Mouse (Mus musculus) cerebellum, adult 2 months (tissue): ENCODE measurements around the gene Pitpna. TPM values are rescaled to one million over a fixed set of nuclear protein-coding genes. Genes with fewer than 3 reads are reported as not detected.

ENCODE experiments used
- DNase-seq, 2 experiments: peaks; one replicate each; pipeline ENCODE4 v3.0.0; 2021
- H3K27ac ChIP-seq: fragments of 200-500 bp; 2 replicates; pipeline ENCODE4 v1.5.1; 2012; ENCODE audit warnings: low read length, control low read depth, inconsistent platforms; ENCODE audit not compliant: insufficient read depth
- H3K27me3 ChIP-seq: fragments of 200-500 bp; 2 replicates; pipeline ENCODE4 v1.6.1; 2012; ENCODE audit warnings: inconsistent platforms, mild to moderate bottlenecking, low read length, moderate library complexity; ENCODE audit not compliant: control insufficient read depth, insufficient read depth
- H3K4me1 ChIP-seq: fragments of 200-500 bp; 2 replicates; pipeline ENCODE4 v1.6.1; 2011; ENCODE audit warnings: low read length; ENCODE audit not compliant: control insufficient read depth, insufficient read depth
- H3K4me3 ChIP-seq: fragments of 200-500 bp; replicated peaks from 2 replicates; pipeline ENCODE3; 2011; ENCODE audit warnings: mild to moderate bottlenecking, low read depth, low read length, control low read depth; ENCODE audit not compliant: insufficient read depth
- CTCF ChIP-seq: fragments of 200-500 bp; IDR thresholded peaks from 2 replicates; pipeline ENCODE4 v1.5.1; 2011; ENCODE audit warnings: low read depth, mild to moderate bottlenecking, control low read depth, low read length, moderate library complexity, borderline replicate concordance; ENCODE audit not compliant: insufficient read depth
- POLR2A ChIP-seq: fragments of 200-500 bp; IDR thresholded peaks from 2 replicates; pipeline ENCODE4 v1.6.1; 2011; ENCODE audit warnings: low read length, control low read depth, borderline replicate concordance; ENCODE audit not compliant: insufficient read depth
- whole genome bisulfite sequencing: fragments of 180-500 bp; shearing (Covaris S2); methylation state at CpG from one replicate; pipeline ENCODE4 v1.1.7; 2018; 5-methylcytosine and 5-hydroxymethylcytosine counted together
- polyA plus RNA-seq: library from polyadenylated mRNA; depleted of rRNA; stranded (reverse); fragments of >200 nt; gene quantifications from 2 replicates; pipeline ENCODE4 v1.2.3, GENCODE M21; 2012

Pitpna gene
- polyA plus RNA-seq, 1 experiment = 319 TPM

DNA sequence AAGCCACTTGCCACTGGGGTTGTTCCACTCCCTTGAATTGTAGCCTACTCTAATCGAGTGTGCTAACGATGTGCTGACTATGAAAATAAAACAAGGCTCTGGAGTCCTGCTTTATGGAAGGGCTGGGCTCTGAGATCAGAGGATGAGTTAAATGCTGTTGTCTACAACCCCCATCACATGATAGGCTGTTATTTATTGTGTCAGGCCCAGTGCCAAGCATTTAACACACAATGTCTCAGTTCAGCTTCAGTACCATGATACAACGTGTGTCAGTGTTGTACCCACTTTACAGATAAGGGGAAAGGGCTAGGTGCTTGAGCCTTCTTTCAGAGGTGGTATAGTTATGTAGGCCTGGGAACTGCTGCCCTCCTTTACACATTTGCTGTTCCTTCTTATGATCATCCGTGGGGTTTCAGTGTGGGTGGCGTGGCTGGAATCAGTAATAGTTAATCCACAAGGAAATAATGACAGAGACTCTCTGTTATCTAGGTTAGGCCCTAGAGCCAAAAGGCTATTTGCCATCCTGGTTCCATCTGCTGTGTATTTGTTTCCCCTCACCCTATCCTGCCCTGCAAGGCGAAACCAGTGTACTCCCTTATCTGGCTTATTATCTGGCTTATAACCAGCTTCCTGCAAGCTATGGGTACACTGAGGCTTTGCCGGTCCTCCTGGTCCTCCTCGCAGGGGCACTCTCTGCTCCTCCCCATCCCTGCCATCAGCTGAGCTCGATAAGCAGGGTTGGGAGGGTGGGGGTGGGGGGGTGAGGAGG is 20.4 kb upstream of the Pitpna start:
- H3K27me3 ChIP-seq = no peaks in the 10 kb centered on the region
- 4% methylated on average over 9 of the region's 9 CpGs for WGBS
- DNase-seq = peak; percentile 64 to 86
- peak overlapping the region; percentile 90 for H3K27ac ChIP-seq
- no peak overlapping the region for H3K4me3 ChIP-seq
- H3K4me1 ChIP-seq = peaks cover 85% of the 10 kb centered on the region
- TF ChIP-seq POLR2A (no peak), CTCF (no peak)

- Histone ChIP-seq H3K27me3 (no peaks in the 10 kb centered on the region), H3K4me1 (peaks cover 85% of the 10 kb centered on the region), H3K4me3 (no peak overlapping the region), H3K27ac (peak overlapping the region; percentile 61)
- no peak for TF ChIP-seq CTCF
- no peak for TF ChIP-seq POLR2A
- WGBS = 61% methylated on average over 6 of the region's 6 CpGs
- no peak for DNase-seq
Observed at GRCm38 (mm10) chr11:75568115-75568511, 19.8 kb upstream of the Pitpna start.

- Histone ChIP-seq H3K27me3 (no peaks in the 10 kb centered on the region), H3K4me1 (peaks cover 80% of the 10 kb centered on the region), H3K4me3 (no peak overlapping the region), H3K27ac (0 out of 2 replicates have a peak overlapping the region, but pooled peaks have one; percentile 61)
- TF ChIP-seq POLR2A = no peak
- TF ChIP-seq CTCF = no peak
- WGBS = 61% methylated on average over 12 of the region's 12 CpGs
- DNase-seq = no peak
Observed at GRCm38 (mm10) chr11:75568962-75569361, 18.9 kb upstream of the Pitpna start.

GRCm38 (mm10) chr11:75570375-75571125 is 17.3 kb upstream of the Pitpna start:
- H3K4me3 ChIP-seq = no peak overlapping the region
- WGBS = 28% methylated on average over 17 of the region's 17 CpGs
- H3K27me3 ChIP-seq = no peaks in the 10 kb centered on the region
- TF ChIP-seq POLR2A (no peak; the same call in 1 of the 2 replicates), CTCF (no peak)
- H3K4me1 ChIP-seq = peaks cover 81% of the 10 kb centered on the region
- DNase-seq = peak; percentile 90 to 95
- H3K27ac ChIP-seq = peak overlapping the region; percentile 57

DNA sequence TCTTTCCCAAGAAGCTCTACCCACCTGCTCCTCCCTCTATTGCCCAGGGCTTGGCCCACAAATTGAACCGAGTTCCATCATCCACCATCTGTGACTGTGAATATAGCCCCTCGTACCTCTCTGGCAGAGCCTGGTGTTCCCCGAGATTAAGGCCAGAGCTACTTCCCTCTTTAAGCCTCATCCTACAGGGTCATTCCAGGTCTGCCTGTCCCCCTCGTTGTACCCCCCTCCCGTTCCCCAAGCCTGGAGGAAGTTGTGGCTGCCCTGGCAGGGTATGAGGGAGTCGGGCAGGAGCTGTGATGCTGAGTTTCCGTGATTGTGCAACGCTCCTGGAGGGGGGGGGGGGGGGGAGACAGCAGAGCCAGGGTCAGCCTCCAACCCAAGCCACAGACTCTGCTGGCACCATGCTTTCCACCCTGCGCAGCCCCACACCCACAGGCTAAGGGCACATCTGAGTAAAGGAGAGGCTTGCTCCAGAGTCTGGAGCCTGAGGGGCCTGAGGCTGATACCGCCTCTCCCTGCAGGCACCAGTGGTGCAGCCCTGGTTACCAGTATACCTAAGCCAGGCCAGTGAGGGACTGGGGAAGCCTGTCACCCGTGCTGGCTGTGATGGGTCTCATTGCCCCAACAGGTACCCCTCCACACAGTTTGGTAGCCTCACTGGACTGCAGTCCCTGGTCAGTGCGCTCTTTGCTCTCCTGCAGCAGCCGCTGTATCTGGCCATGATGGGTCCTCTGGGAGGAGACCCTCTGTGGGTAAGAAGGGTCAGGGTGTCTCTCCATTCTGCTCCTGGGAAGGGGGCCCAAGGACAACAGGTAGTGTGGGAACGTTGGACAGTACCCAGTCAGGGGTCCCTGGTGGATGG is 16.5 kb upstream of the Pitpna start:
- WGBS = 22% methylated on average over 14 of the region's 14 CpGs
- H3K27me3 ChIP-seq = no peaks in the 10 kb centered on the region
- H3K27ac ChIP-seq = peak overlapping the region; percentile 57
- TF ChIP-seq POLR2A (no peak), CTCF (0 out of 2 replicates have a peak, but pooled peaks have one; percentile 5)
- H3K4me1 ChIP-seq = peaks cover 75% of the 10 kb centered on the region
- no peak overlapping the region for H3K4me3 ChIP-seq
- peak in 1 of 2 experiments; percentile 60 for DNase-seq

- Histone ChIP-seq H3K27ac (peak overlapping the region; percentile 27), H3K27me3 (no peaks in the 10 kb centered on the region), H3K4me3 (no peak overlapping the region), H3K4me1 (peaks cover 67% of the 10 kb centered on the region)
- peak; percentile 43 to 59 for DNase-seq
- WGBS = 18% methylated on average over 10 of the region's 10 CpGs
- no peak for TF ChIP-seq POLR2A
- no peak for TF ChIP-seq CTCF
Observed at GRCm38 (mm10) chr11:75572301-75572791, 15.6 kb upstream of the Pitpna start.
